Mouse (Mus musculus): ENCODE results near the gene Pde7b. TPM values are rescaled to one million over a fixed set of nuclear protein-coding genes. Genes with fewer than 3 reads are reported as not detected.

Gene Pde7b
- polyA plus RNA-seq, 2 experiments, result 7.0 to 8.8 TPM

GRCm38 (mm10) chr10:20632256-20633084 lies 92.4 kb downstream of the Pde7b start:
- Histone ChIP-seq H3K4me1 (ENCODE audit: control insufficient read depth, insufficient read depth, low read length) (peaks cover 32% of the 10 kb centered on the region), H3K9ac (ENCODE audit: low read depth, low read length, severe bottlenecking) (no peak overlapping the region), H3K4me2 (replicated peaks; ENCODE audit: low read depth, low read length, severe bottlenecking) (no peak overlapping the region), H3K27me3 (ENCODE audit: control insufficient read depth, insufficient read depth, low read length) (no peaks in the 10 kb centered on the region), H3K4me3 (replicated peaks; ENCODE audit: low read length) (no peak overlapping the region), H3K27ac (replicated peaks; ENCODE audit: low read depth, low read length) (peak overlapping the region; percentile 55), H3K36me3 (ENCODE audit: control insufficient read depth, insufficient read depth, low read length) (no peaks in the 10 kb centered on the region), H3K9me3 (ENCODE audit: control insufficient read depth, low read length) (no peaks in the 10 kb centered on the region)
- ATAC-seq (ENCODE audit: low FRiP score, low read depth) (peak; percentile 74; the same call in 1 of the 2 replicates), DNase-seq (ENCODE audit: low spot score) (peak; percentile 84)
- 26% methylated on average over 14 of the region's 14 CpGs for WGBS
- TF ChIP-seq POLR2A (IDR thresholded peaks at IDR 0.05; ENCODE audit: borderline replicate concordance, extremely low read depth, insufficient read depth, insufficient read length), result no peak

GRCm38 (mm10) chr10:20630122-20630521 lies 94.8 kb downstream of the Pde7b start:
- Histone ChIP-seq H3K9ac (ENCODE audit: low read depth, low read length, severe bottlenecking) (no peak overlapping the region), H3K36me3 (ENCODE audit: control insufficient read depth, insufficient read depth, low read length) (no peaks in the 10 kb centered on the region), H3K9me3 (ENCODE audit: control insufficient read depth, low read length) (no peaks in the 10 kb centered on the region), H3K4me3 (replicated peaks; ENCODE audit: low read length) (no peak overlapping the region), H3K4me2 (replicated peaks; ENCODE audit: low read depth, low read length, severe bottlenecking) (no peak overlapping the region; the same call in 1 of the 2 replicates), H3K27ac (replicated peaks; ENCODE audit: low read depth, low read length) (no peak overlapping the region), H3K27me3 (ENCODE audit: control insufficient read depth, insufficient read depth, low read length) (no peaks in the 10 kb centered on the region), H3K4me1 (ENCODE audit: control insufficient read depth, insufficient read depth, low read length) (peaks cover 25% of the 10 kb centered on the region)
- TF ChIP-seq POLR2A (IDR thresholded peaks at IDR 0.05; ENCODE audit: borderline replicate concordance, extremely low read depth, insufficient read depth, insufficient read length), result no peak
- ATAC-seq (ENCODE audit: low FRiP score, low read depth), result no peak
- 29% methylated on average over 7 of the region's 7 CpGs for WGBS
- peak; percentile 57 for DNase-seq (ENCODE audit: low spot score)

DNA sequence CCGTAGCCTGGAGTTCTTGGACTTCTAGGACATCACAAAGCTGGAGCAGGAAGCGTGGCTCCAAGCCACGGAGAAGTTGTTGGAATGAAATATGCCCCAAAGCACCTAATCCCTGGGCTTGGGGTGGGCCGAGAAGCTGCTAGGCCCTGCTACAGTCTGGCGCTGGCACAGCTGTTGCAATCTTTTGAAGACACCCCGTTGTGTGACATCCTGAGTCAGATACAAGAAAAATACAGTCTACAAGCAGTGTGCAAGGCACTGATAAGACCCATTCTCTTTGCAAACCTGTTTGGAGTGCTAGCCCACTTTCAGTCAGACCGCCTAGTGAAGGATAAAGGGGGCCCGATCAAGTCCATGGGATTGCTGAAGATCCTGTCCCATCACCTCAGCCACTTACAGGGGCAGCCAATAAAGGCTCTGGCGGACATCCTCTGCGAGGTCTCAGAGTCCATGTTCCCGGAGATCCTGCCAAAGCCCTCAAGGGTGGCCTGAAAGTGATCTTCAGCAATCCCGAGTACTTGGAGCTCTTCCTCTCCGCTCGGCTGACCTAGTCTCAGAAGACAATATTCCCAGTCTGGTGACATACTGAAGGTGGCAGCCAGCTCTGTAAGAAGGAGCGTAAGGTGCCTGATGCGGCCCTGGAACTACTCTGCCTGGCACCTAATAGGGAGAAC lies 99.0 kb downstream of the Pde7b start:
- H3K4me2 ChIP-seq (replicated peaks; ENCODE audit: low read depth, low read length, severe bottlenecking), result no peak overlapping the region
- no peaks in the 10 kb centered on the region for H3K36me3 ChIP-seq (ENCODE audit: control insufficient read depth, insufficient read depth, low read length)
- no peaks in the 10 kb centered on the region for H3K27me3 ChIP-seq (ENCODE audit: control insufficient read depth, insufficient read depth, low read length)
- no peak overlapping the region for H3K4me3 ChIP-seq (replicated peaks; ENCODE audit: low read length)
- WGBS, result 91% methylated on average over 16 of the region's 16 CpGs
- H3K9me3 ChIP-seq (ENCODE audit: control insufficient read depth, low read length), result no peaks in the 10 kb centered on the region
- H3K9ac ChIP-seq (ENCODE audit: low read depth, low read length, severe bottlenecking), result no peak overlapping the region
- DNase-seq (ENCODE audit: low spot score) (no peak), ATAC-seq (ENCODE audit: low FRiP score, low read depth) (no peak)
- TF ChIP-seq POLR2A (IDR thresholded peaks at IDR 0.05; ENCODE audit: borderline replicate concordance, extremely low read depth, insufficient read depth, insufficient read length), result no peak
- H3K27ac ChIP-seq (replicated peaks; ENCODE audit: low read depth, low read length), result no peak overlapping the region
- H3K4me1 ChIP-seq (ENCODE audit: control insufficient read depth, insufficient read depth, low read length), result peaks cover 8% of the 10 kb centered on the region

- H3K27me3 ChIP-seq (ENCODE audit: control insufficient read depth, insufficient read depth, low read length), result no peaks in the 10 kb centered on the region
- no peaks in the 10 kb centered on the region for H3K36me3 ChIP-seq (ENCODE audit: control insufficient read depth, insufficient read depth, low read length)
- no peaks in the 10 kb centered on the region for H3K4me1 ChIP-seq (ENCODE audit: control insufficient read depth, insufficient read depth, low read length)
- no peak for TF ChIP-seq POLR2A (IDR thresholded peaks at IDR 0.05; ENCODE audit: borderline replicate concordance, extremely low read depth, insufficient read depth, insufficient read length)
- no peak overlapping the region for H3K9ac ChIP-seq (ENCODE audit: low read depth, low read length, severe bottlenecking)
- no peak overlapping the region for H3K27ac ChIP-seq (replicated peaks; ENCODE audit: low read depth, low read length)
- DNase-seq (ENCODE audit: low spot score), result no peak
- ATAC-seq (ENCODE audit: low FRiP score, low read depth), result no peak
- H3K9me3 ChIP-seq (ENCODE audit: control insufficient read depth, low read length), result no peaks in the 10 kb centered on the region
- WGBS, result 68% methylated on average over 8 of the region's 8 CpGs
- no peak overlapping the region for H3K4me2 ChIP-seq (replicated peaks; ENCODE audit: low read depth, low read length, severe bottlenecking)
- no peak overlapping the region for H3K4me3 ChIP-seq (replicated peaks; ENCODE audit: low read length)
These were observed 103.0 kb downstream of the Pde7b start for GRCm38 (mm10) chr10:20621661-20622454.

DNA sequence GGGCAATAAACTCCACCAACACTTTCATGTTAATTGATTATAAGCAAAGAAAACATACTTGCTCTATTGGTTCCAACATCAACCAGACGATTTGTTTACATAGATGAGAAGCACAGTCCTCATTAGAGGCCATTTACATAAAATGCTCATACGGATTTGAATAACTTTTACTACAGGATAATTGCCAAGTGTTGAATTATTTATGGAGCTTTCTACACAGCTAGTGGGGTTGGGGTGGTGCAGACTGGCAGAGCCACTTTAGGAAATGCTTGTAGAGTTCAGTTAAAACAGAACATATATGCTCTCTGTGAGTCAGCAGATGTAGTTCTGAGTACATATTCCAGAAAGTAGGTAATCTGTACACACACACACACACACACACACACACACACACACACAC lies 118.9 kb downstream of the Pde7b start:
- H3K36me3 ChIP-seq (ENCODE audit: control insufficient read depth, insufficient read depth, low read length), result no peaks in the 10 kb centered on the region
- DNase-seq (ENCODE audit: low spot score) (no peak), ATAC-seq (ENCODE audit: low FRiP score, low read depth) (no peak)
- no peak overlapping the region for H3K4me2 ChIP-seq (replicated peaks; ENCODE audit: low read depth, low read length, severe bottlenecking)
- H3K9ac ChIP-seq (ENCODE audit: low read depth, low read length, severe bottlenecking), result no peak overlapping the region
- no peaks in the 10 kb centered on the region for H3K4me1 ChIP-seq (ENCODE audit: control insufficient read depth, insufficient read depth, low read length)
- WGBS, result 35% methylated on average over 2 of the region's 2 CpGs
- no peak overlapping the region for H3K4me3 ChIP-seq (replicated peaks; ENCODE audit: low read length)
- no peaks in the 10 kb centered on the region for H3K27me3 ChIP-seq (ENCODE audit: control insufficient read depth, insufficient read depth, low read length)
- no peak for TF ChIP-seq POLR2A (IDR thresholded peaks at IDR 0.05; ENCODE audit: borderline replicate concordance, extremely low read depth, insufficient read depth, insufficient read length)
- no peaks in the 10 kb centered on the region for H3K9me3 ChIP-seq (ENCODE audit: control insufficient read depth, low read length)
- no peak overlapping the region for H3K27ac ChIP-seq (replicated peaks; ENCODE audit: low read depth, low read length)
